Mouse (Mus musculus): ENCODE data around the gene Tbc1d25.

DNA sequence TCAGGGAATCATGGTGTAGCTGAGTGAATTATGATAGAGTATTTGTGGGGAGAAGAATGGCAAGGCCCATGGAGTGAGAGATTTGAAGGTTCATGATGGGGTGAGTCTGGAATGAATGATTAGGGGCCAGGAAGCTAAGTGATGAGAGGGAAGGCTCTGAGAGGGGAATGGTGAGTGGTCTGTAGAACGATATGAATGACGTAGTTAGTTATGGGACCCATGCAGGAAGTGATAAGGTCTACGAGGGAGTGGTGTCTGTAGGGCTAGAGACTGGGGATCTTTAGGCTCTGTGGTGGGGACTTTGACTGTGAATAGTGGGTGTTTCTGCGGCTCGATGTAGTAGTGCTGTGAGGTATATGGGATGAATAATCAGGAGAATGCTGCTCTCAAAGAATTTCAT is 3.7 kb upstream of the Tbc1d25 start:
- no peak for TF ChIP-seq CTCF (IDR thresholded peaks at IDR 0.05; ENCODE audit: low read depth)
- TF ChIP-seq EP300 (IDR thresholded peaks at IDR 0.05; ENCODE audit: low read depth): no peak

All from liver, postnatal 0 days (tissue).